Mouse (Mus musculus) intestine, postnatal 0 days (tissue): Measurements from ENCODE around the gene Mitf. TPM values are rescaled to one million over a fixed set of nuclear protein-coding genes. Genes with fewer than 3 reads are reported as not detected.
A peak's percentile ranks its signal among the peaks of the same experiment; 100 is the strongest.

ENCODE experiments used
- ATAC-seq: fragments of 200-750 bp; cut with Nextera tagmentation; 2 replicates; pipeline ENCODE4 v1.8.0; 2017; ENCODE audit warnings: mild to moderate bottlenecking, moderate TSS enrichment, moderate library complexity
- H3K27ac ChIP-seq: fragments of 300-500 bp; sonication (generic); 2 replicates; pipeline ENCODE4 v1.5.1; 2014; ENCODE audit warnings: mild to moderate bottlenecking, low read depth, low read length, moderate library complexity
- H3K27me3 ChIP-seq: fragments of 300-500 bp; sonication (generic); replicated peaks from 2 replicates; pipeline ENCODE4 v1.6.1; 2014; ENCODE audit warnings: low read length, mixed read lengths; ENCODE audit not compliant: control insufficient read depth, insufficient read depth
- H3K36me3 ChIP-seq: fragments of 300-500 bp; sonication (generic); 2 replicates; pipeline ENCODE4 v1.6.1; 2014; ENCODE audit warnings: mild to moderate bottlenecking, moderate library complexity; ENCODE audit not compliant: control insufficient read depth, insufficient read depth
- H3K4me1 ChIP-seq: fragments of 300-500 bp; sonication (generic); replicated peaks from 2 replicates; pipeline ENCODE4 v1.6.1; 2014; ENCODE audit warnings: antibody characterized with exemption, low read length, mixed read lengths; ENCODE audit not compliant: control insufficient read depth, insufficient read depth
- H3K4me2 ChIP-seq: fragments of 300-500 bp; sonication (generic); replicated peaks from 2 replicates; pipeline ENCODE4 v1.6.1; 2014; ENCODE audit warnings: low read depth, mild to moderate bottlenecking, moderate library complexity
- H3K4me3 ChIP-seq: fragments of 300-500 bp; sonication (generic); 2 replicates; pipeline ENCODE4 v1.5.1; 2014; ENCODE audit warnings: low read depth, low read length
- H3K9ac ChIP-seq: fragments of 300-500 bp; sonication (generic); 2 replicates; pipeline ENCODE4 v1.6.1; 2014; ENCODE audit warnings: mild to moderate bottlenecking, low read depth, low read length
- H3K9me3 ChIP-seq: fragments of 300-500 bp; sonication (generic); 2 replicates; pipeline ENCODE4 v1.6.1; 2016; ENCODE audit warnings: mixed run types; ENCODE audit not compliant: control insufficient read depth
- CTCF ChIP-seq: sonication (generic); IDR thresholded peaks from 2 replicates; pipeline ENCODE4 v1.5.1; 2016; ENCODE audit warnings: low read depth, mild to moderate bottlenecking, control low read depth, antibody characterized with exemption, moderate library complexity
- WGBS: fragments of 180-500 bp; shearing (Covaris S2); extraction: QIAGEN DNeasy Blood & Tissue Kit; methylation state at CpG from one replicate; pipeline ENCODE4 v1.1.7; 2014; 5-methylcytosine and 5-hydroxymethylcytosine counted together
- polyA plus RNA-seq: library from polyadenylated mRNA; unstranded; fragments of >200 nt; fragmentation: Nextera tagmentation; extraction: Ambion mirVana; gene quantifications from 2 replicates; pipeline ENCODE4 v1.2.1, GENCODE M21; 2015

Gene Mitf
- polyA plus RNA-seq, 1 experiment from 2014 or later, result 0.74 TPM

DNA sequence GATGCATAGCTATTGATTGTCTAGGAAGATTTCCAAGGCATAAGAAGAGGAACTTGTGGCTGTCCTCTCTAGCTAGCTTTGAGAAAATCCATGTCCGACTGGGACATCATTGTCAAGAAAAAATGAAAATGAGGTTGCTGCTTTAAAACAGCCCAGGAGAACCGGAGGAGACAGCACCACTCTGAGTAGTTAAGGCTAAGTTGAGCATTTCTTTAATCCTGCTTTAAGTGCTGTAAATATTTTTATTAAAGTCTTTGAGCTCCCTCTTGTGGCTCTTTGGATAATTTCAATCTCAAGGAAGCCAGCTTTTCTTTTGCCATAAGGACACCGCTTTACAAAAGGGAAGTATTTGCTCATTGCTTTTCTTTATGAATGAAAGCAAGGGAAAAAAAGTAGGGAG is 196.3 kb downstream of the Mitf start:
- no peak overlapping the region for H3K9ac ChIP-seq
- no peaks in the 10 kb centered on the region for H3K9me3 ChIP-seq
- peak; percentile 67 for TF ChIP-seq CTCF
- 20% methylated on average over 3 of the region's 3 CpGs for WGBS
- no peak overlapping the region for H3K4me2 ChIP-seq
- no peaks in the 10 kb centered on the region for H3K27me3 ChIP-seq
- H3K27ac ChIP-seq, result no peak overlapping the region
- no peaks in the 10 kb centered on the region for H3K36me3 ChIP-seq
- H3K4me3 ChIP-seq, result no peak overlapping the region
- no peaks in the 10 kb centered on the region for H3K4me1 ChIP-seq
- ATAC-seq, result no peak

DNA sequence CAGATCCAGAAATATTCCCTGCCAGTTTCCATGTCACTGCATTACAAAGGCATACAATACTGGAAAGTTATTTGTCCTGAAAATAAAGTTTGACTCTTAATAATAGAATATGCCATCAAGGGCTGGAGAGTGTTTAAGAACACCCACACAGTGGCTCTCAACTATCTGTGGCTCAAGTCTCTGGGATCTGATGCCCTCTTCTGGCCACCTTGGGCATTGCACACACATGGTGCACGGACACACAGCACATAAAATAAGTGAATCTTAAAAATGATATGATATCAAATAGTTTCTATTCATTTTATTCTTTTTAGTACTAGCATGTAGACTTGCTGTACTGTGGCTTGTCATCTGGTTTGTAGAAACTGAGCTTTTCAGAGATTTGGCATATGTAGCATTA is 198.7 kb downstream of the Mitf start:
- Histone ChIP-seq H3K36me3 (no peaks in the 10 kb centered on the region), H3K4me3 (no peak overlapping the region), H3K9me3 (no peaks in the 10 kb centered on the region), H3K4me2 (no peak overlapping the region), H3K27ac (no peak overlapping the region), H3K9ac (no peak overlapping the region), H3K4me1 (no peaks in the 10 kb centered on the region), H3K27me3 (no peaks in the 10 kb centered on the region)
- peak; percentile 67 for TF ChIP-seq CTCF
- WGBS, result 80% methylated on average over 1 of the region's 1 CpGs
- ATAC-seq, result no peak

DNA sequence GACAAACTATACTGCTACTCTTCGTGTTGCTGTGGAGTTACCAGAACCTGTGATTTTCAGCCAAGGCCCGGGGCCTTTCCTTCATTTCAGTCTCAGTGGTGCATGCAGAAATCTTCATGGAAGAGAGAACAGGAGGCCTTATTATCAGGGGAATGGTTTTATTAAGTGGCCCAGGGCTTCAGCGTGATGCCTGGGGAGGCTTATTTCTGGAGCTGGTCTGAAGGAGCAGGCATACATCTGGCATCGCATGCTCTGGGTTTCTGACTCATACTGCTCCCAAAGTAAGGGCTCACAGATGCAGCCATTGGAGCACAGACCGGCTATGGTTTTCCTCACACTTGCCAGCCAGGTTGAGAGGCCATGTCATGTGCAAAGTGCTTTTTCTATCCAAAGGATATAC is 208.2 kb downstream of the Mitf start:
- Histone ChIP-seq H3K4me2 (no peak overlapping the region), H3K36me3 (no peaks in the 10 kb centered on the region), H3K27ac (no peak overlapping the region), H3K9me3 (no peaks in the 10 kb centered on the region), H3K9ac (no peak overlapping the region), H3K4me1 (no peaks in the 10 kb centered on the region), H3K4me3 (no peak overlapping the region), H3K27me3 (no peaks in the 10 kb centered on the region)
- TF ChIP-seq CTCF, result no peak
- no peak for ATAC-seq
- 89% methylated on average over 5 of the region's 5 CpGs for WGBS

DNA sequence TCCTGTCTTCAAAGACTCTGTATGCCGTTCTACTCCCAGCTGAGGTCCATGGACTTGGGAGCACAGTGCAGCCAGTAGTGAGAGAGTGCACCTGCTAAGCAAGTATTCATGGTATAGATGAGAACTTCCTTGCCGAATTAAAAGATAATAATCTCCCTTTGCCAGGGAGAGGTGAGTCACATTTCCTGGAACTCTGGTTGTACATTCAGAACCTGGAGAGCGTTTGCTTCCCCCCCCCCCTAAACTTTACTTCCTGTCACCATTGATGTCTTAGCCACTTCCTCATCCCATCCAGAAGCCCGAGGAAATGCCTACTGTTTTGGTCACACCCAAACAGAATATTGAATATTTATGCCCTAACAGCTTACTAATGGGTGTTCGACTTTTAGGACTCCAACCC is 209.0 kb downstream of the Mitf start:
- Histone ChIP-seq H3K9ac (no peak overlapping the region), H3K36me3 (no peaks in the 10 kb centered on the region), H3K4me1 (no peaks in the 10 kb centered on the region), H3K27ac (no peak overlapping the region), H3K4me3 (no peak overlapping the region), H3K27me3 (no peaks in the 10 kb centered on the region), H3K4me2 (no peak overlapping the region), H3K9me3 (no peaks in the 10 kb centered on the region)
- ATAC-seq, result no peak
- WGBS, result 65% methylated on average over 5 of the region's 5 CpGs
- TF ChIP-seq CTCF, result no peak

DNA sequence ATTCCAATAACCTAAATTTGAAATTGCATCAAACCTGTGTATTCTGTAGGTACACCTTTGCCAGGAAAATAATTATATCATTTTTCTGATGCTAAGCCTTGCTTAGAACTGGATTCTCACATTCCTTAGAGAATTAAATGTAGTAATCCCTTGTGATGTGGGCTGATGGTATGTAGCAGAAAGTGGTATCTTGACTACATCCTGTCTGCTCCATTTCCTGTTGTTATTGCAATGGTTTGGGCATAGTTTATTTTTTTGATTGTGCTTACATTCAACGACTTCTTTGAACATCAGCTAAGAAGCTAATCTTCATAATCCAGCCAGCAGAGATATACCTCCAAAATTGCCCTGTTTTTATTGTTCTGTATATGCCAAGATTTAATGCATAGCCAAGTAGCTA is 217.0 kb downstream of the Mitf start:
- 47% methylated on average over 1 of the region's 1 CpGs for WGBS
- no peak for ATAC-seq
- no peak overlapping the region for H3K4me2 ChIP-seq
- no peaks in the 10 kb centered on the region for H3K4me1 ChIP-seq
- H3K9ac ChIP-seq, result no peak overlapping the region
- H3K9me3 ChIP-seq, result no peaks in the 10 kb centered on the region
- H3K36me3 ChIP-seq, result no peaks in the 10 kb centered on the region
- no peak overlapping the region for H3K4me3 ChIP-seq
- no peak for TF ChIP-seq CTCF
- H3K27ac ChIP-seq, result no peak overlapping the region
- H3K27me3 ChIP-seq, result no peaks in the 10 kb centered on the region

DNA sequence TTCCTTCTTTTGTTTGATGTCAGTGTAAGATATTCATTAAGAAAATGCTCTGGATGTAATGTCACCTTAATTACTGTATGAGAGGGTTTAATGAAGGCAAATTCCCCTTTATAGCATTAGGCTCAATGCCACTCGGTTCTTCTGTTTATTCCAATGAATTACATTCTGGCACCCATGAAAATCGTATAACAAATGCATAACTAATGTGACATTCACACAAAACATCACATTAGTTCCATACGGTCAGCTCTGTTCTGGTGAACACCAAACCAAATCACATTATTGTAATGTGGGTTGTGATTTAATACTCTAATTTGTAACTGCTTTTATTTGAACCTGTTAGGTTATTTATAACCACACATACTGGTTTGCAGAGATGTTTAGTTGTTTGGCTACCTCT is 231.7 kb downstream of the Mitf start:
- H3K36me3 ChIP-seq, result no peaks in the 10 kb centered on the region
- no peak overlapping the region for H3K4me2 ChIP-seq
- H3K9ac ChIP-seq, result no peak overlapping the region
- H3K4me1 ChIP-seq, result no peaks in the 10 kb centered on the region
- WGBS, result 72% methylated on average over 3 of the region's 3 CpGs
- no peak for TF ChIP-seq CTCF
- H3K27me3 ChIP-seq, result no peaks in the 10 kb centered on the region
- no peaks in the 10 kb centered on the region for H3K9me3 ChIP-seq
- no peak overlapping the region for H3K4me3 ChIP-seq
- H3K27ac ChIP-seq, result no peak overlapping the region
- no peak for ATAC-seq

DNA sequence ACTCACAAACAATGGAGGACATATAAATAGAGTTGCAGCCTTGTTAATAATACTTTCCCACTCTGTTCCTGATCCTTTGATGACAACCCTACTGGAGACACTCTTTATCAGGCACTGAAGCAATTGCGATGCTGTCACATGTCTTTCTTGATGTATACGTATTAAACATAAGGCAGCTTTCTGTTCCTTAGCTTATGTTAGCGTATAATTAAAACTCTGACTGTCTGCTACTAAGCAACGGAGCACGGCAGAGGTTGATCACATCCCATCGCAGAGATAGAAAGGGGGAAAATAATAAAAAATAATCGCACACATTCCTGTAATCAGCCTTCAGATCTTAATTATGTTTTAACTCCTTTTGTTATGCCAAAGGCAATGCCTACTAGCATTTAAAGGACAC is 234.9 kb downstream of the Mitf start:
- no peak overlapping the region for H3K9ac ChIP-seq
- H3K4me1 ChIP-seq, result no peaks in the 10 kb centered on the region
- TF ChIP-seq CTCF, result no peak
- no peak overlapping the region for H3K27ac ChIP-seq
- ATAC-seq, result no peak
- no peaks in the 10 kb centered on the region for H3K27me3 ChIP-seq
- 84% methylated on average over 7 of the region's 7 CpGs for whole genome bisulfite sequencing
- no peaks in the 10 kb centered on the region for H3K9me3 ChIP-seq
- no peak overlapping the region for H3K4me3 ChIP-seq
- H3K36me3 ChIP-seq, result no peaks in the 10 kb centered on the region
- no peak overlapping the region for H3K4me2 ChIP-seq
